Mouse (Mus musculus): ENCODE measurements around the gene Ptcd1. TPM values are rescaled to one million over a fixed set of nuclear protein-coding genes. Genes with fewer than 3 reads are reported as not detected.
A peak's percentile ranks its signal among the peaks of the same experiment; 100 is the strongest.
"Not testable (repeated sequence)": the region's sequence is repeated elsewhere in the genome, so short reads cannot be mapped to it uniquely, and the experiment has no call there.

The Ptcd1 gene
- 20.5 and 21.8 TPM in 2 replicates for polyA plus RNA-seq (2016; fragmentation: Nextera tagmentation; extraction: Ambion mirVana)

- ATAC-seq (ENCODE audit: low FRiP score, low read depth) = peak; percentile 95
- H3K4me1 ChIP-seq = peaks cover 24% of the 10 kb centered on the region
- peak within 1 kb of the TSS; percentile 42; the same call in 1 of the 2 replicates for H3K27ac ChIP-seq
- H3K27me3 ChIP-seq (replicated peaks) = no peaks in the 10 kb centered on the region
- H3K36me3 ChIP-seq = peaks cover 43% of the 10 kb centered on the region
- peak within 1 kb of the TSS; percentile 90 for H3K4me2 ChIP-seq (replicated peaks)
- WGBS = under 1% methylated on average over 51 of the region's 51 CpGs
- H3K4me3 ChIP-seq = peak within 1 kb of the TSS; percentile 91
- peak within 1 kb of the TSS; percentile 95 for H3K9ac ChIP-seq
- H3K9me3 ChIP-seq = no peaks in the 10 kb centered on the region
These were observed at the start of gene Ptcd1, which contains the start of gene Cpsf4 for GRCm38 (mm10) chr5:145166536-145167305. Gene Ptcd1, minus strand, starts transcription at chr5:145167108. Gene Cpsf4, plus strand, starts transcription at chr5:145167213.

- no peak overlapping the region for H3K4me2 ChIP-seq (replicated peaks)
- WGBS = 68% methylated on average over 4 of the region's 4 CpGs
- H3K4me3 ChIP-seq = no peak overlapping the region
- H3K36me3 ChIP-seq = peaks cover 66% of the 10 kb centered on the region
- no peak overlapping the region for H3K27ac ChIP-seq
- H3K9ac ChIP-seq = no peak overlapping the region
- ATAC-seq (ENCODE audit: low FRiP score, low read depth) = no peak
- no peaks in the 10 kb centered on the region for H3K4me1 ChIP-seq
- no peaks in the 10 kb centered on the region for H3K27me3 ChIP-seq (replicated peaks)
- H3K9me3 ChIP-seq = no peaks in the 10 kb centered on the region
These were observed 47.8 kb upstream of the Ptcd1 start for GRCm38 (mm10) chr5:145214679-145215078.

- H3K36me3 ChIP-seq = peaks cover 61% of the 10 kb centered on the region
- WGBS = 93% methylated on average over 3 of the region's 3 CpGs
- H3K9me3 ChIP-seq = no peaks in the 10 kb centered on the region
- H3K9ac ChIP-seq = no peak overlapping the region
- no peaks in the 10 kb centered on the region for H3K27me3 ChIP-seq (replicated peaks)
- no peak overlapping the region for H3K27ac ChIP-seq
- ATAC-seq (ENCODE audit: low FRiP score, low read depth) = no peak
- no peak overlapping the region for H3K4me2 ChIP-seq (replicated peaks)
- no peaks in the 10 kb centered on the region for H3K4me1 ChIP-seq
- no peak overlapping the region for H3K4me3 ChIP-seq
These were observed 46.6 kb upstream of the Ptcd1 start for GRCm38 (mm10) chr5:145213505-145213904.

DNA sequence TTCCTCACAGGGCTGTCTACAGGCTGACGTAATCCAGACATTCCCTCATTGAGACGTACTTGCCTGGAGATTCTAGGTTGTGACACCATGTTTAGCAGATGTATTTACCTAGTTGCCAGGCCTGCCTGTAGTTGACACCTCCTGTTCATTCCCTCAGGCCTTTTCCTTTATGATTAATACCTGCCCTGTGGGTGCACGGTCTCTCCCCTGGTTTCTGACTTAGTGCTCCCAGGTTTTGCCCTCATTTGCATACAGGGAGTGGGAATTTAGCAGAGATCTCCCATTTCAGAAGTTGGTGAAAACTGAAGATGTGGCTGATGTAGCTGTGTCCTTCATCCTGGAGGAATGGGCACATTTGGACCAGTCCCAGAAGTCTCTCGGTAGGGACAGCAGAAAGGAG lies 45.3 kb upstream of the Ptcd1 start:
- Histone ChIP-seq H3K36me3 (peaks cover 60% of the 10 kb centered on the region), H3K4me1 (no peaks in the 10 kb centered on the region), H3K27ac (no peak overlapping the region), H3K9me3 (no peaks in the 10 kb centered on the region), H3K27me3 (replicated peaks) (no peaks in the 10 kb centered on the region), H3K4me3 (no peak overlapping the region), H3K9ac (no peak overlapping the region), H3K4me2 (replicated peaks) (no peak overlapping the region)
- WGBS = 96% methylated on average over 4 of the region's 4 CpGs
- no peak for ATAC-seq (ENCODE audit: low FRiP score, low read depth)

- 93% methylated on average over 4 of the region's 4 CpGs for WGBS
- Histone ChIP-seq H3K4me3 (no peak overlapping the region), H3K4me1 (no peaks in the 10 kb centered on the region), H3K9me3 (no peaks in the 10 kb centered on the region), H3K9ac (no peak overlapping the region), H3K27ac (no peak overlapping the region), H3K4me2 (replicated peaks) (no peak overlapping the region), H3K27me3 (replicated peaks) (no peaks in the 10 kb centered on the region), H3K36me3 (peaks cover 60% of the 10 kb centered on the region)
- ATAC-seq (ENCODE audit: low FRiP score, low read depth) = no peak
These were observed 44.4 kb upstream of the Ptcd1 start for GRCm38 (mm10) chr5:145211340-145211739.

DNA sequence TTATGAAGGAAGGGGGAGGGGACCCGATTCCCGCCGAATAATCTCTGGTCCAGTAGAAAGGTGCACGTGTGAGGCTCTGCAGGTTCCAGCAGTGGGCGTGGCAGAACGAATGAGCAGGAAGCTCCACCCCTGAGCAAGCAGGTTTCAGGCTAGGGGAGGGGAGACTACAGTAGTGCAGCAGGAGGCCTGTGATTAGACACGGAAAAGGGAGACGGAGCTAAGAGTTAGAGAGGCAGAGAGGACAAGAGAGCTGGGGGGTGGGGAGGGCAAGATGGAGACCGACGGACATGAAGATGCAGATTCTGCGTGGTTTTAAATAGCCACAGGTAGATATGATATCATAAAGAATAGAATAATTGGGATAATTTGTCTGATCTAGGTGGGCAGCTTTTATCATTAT lies 41.5 kb upstream of the Ptcd1 start:
- H3K4me2 ChIP-seq (replicated peaks); H3K9me3 ChIP-seq; H3K9ac ChIP-seq; H3K4me3 ChIP-seq; H3K27ac ChIP-seq; H3K4me1 ChIP-seq; H3K27me3 ChIP-seq (replicated peaks); ATAC-seq (ENCODE audit: low FRiP score, low read depth): not testable (repeated sequence)
- WGBS = 45% methylated on average over 11 of the region's 11 CpGs
- peaks cover 44% of the 10 kb centered on the region for H3K36me3 ChIP-seq

- no peak overlapping the region for H3K9ac ChIP-seq
- no peak for ATAC-seq (ENCODE audit: low FRiP score, low read depth)
- no peak overlapping the region for H3K27ac ChIP-seq
- H3K36me3 ChIP-seq = peaks cover 40% of the 10 kb centered on the region
- H3K4me1 ChIP-seq = peaks cover 9% of the 10 kb centered on the region
- H3K9me3 ChIP-seq = no peaks in the 10 kb centered on the region
- H3K4me3 ChIP-seq = no peak overlapping the region
- no peaks in the 10 kb centered on the region for H3K27me3 ChIP-seq (replicated peaks)
- WGBS = 89% methylated on average over 6 of the region's 6 CpGs
- H3K4me2 ChIP-seq (replicated peaks) = no peak overlapping the region
These were observed 41.0 kb upstream of the Ptcd1 start for GRCm38 (mm10) chr5:145207954-145208353.

GRCm38 (mm10) chr5:145207385-145207784 lies 40.5 kb upstream of the Ptcd1 start:
- no peaks in the 10 kb centered on the region for H3K9me3 ChIP-seq
- peaks cover 35% of the 10 kb centered on the region for H3K36me3 ChIP-seq
- no peak overlapping the region for H3K27ac ChIP-seq
- 96% methylated on average over 6 of the region's 6 CpGs for WGBS
- no peaks in the 10 kb centered on the region for H3K27me3 ChIP-seq (replicated peaks)
- H3K9ac ChIP-seq = no peak overlapping the region
- no peak for ATAC-seq (ENCODE audit: low FRiP score, low read depth)
- no peak overlapping the region for H3K4me3 ChIP-seq
- no peak overlapping the region for H3K4me2 ChIP-seq (replicated peaks)
- peaks cover 9% of the 10 kb centered on the region for H3K4me1 ChIP-seq

- peak overlapping the region; percentile 55 for H3K4me3 ChIP-seq
- peaks cover 20% of the 10 kb centered on the region for H3K4me1 ChIP-seq
- peaks cover 14% of the 10 kb centered on the region for H3K36me3 ChIP-seq
- H3K9ac ChIP-seq = peak overlapping the region; percentile 29; the same call in 1 of the 2 replicates
- H3K27me3 ChIP-seq (replicated peaks) = no peaks in the 10 kb centered on the region
- WGBS = 24% methylated on average over 9 of the region's 9 CpGs
- no peak for ATAC-seq (ENCODE audit: low FRiP score, low read depth)
- H3K9me3 ChIP-seq = no peaks in the 10 kb centered on the region
- peak overlapping the region; percentile 62 for H3K4me2 ChIP-seq (replicated peaks)
- no peak overlapping the region for H3K27ac ChIP-seq
These were observed 38.1 kb upstream of the Ptcd1 start for GRCm38 (mm10) chr5:145205041-145205440.

DNA sequence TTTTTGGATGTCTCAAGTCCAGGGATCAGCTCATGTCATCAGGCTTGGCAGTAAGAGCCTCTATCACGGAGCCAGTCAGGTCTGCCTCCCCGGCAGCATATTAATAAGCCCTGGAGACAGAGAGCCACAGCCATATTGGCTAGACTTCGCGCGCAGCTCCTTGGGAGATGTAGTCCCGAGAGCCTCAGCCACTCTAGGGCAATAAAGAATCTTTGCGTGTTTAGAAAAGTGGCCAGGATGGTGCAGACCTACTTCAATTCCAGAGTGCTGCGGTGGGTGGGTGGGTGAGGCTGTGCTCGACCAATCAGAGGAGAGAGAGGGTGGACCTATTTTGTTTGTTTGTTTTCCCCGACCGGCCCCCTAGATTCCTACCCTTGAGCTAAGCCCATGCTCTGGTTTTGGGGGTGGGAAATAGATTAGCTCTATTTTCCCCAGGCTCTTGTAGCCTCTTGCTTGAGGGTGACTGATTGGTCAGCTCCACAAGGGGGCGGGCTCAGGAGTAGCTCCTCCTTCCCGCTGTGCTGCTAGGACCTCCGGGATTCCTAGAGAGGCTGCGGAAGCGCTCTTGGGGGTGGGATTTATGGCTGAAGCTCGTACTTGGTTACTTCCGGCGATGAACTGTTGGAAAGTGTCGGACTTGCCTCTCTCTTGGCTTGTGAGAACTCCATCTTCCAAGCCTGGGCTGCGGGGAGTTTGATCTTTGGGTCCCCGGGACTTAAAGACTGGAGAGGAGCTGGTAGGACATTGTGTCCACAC lies 37.2 kb upstream of the Ptcd1 start, which contains the start of gene Zkscan5:
Zkscan5 (plus strand) TSS at position 627 of the 756 bp plus-strand sequence.
- H3K9me3 ChIP-seq = no peaks in the 10 kb centered on the region
- H3K4me2 ChIP-seq (replicated peaks) = peak within 1 kb of the TSS; percentile 62
- H3K4me1 ChIP-seq = peaks cover 20% of the 10 kb centered on the region
- no peaks in the 10 kb centered on the region for H3K27me3 ChIP-seq (replicated peaks)
- H3K4me3 ChIP-seq = peak within 1 kb of the TSS; percentile 55
- under 1% methylated on average over 22 of the region's 22 CpGs for WGBS
- peak; percentile 95 for ATAC-seq (ENCODE audit: low FRiP score, low read depth)
- H3K9ac ChIP-seq = peak within 1 kb of the TSS; percentile 55
- H3K36me3 ChIP-seq = peaks cover 10% of the 10 kb centered on the region
- peak within 1 kb of the TSS; percentile 37 for H3K27ac ChIP-seq

- no peaks in the 10 kb centered on the region for H3K9me3 ChIP-seq
- H3K4me1 ChIP-seq = peaks cover 20% of the 10 kb centered on the region
- no peak for ATAC-seq (ENCODE audit: low FRiP score, low read depth)
- no peak overlapping the region for H3K9ac ChIP-seq
- H3K36me3 ChIP-seq = peaks cover 8% of the 10 kb centered on the region
- no peaks in the 10 kb centered on the region for H3K27me3 ChIP-seq (replicated peaks)
- no peak overlapping the region for H3K4me2 ChIP-seq (replicated peaks)
- 55% methylated on average over 3 of the region's 3 CpGs for WGBS
- no peak overlapping the region for H3K4me3 ChIP-seq
- H3K27ac ChIP-seq = no peak overlapping the region
These were observed 35.5 kb upstream of the Ptcd1 start for GRCm38 (mm10) chr5:145202446-145202845.

- WGBS = 2% methylated on average over 37 of the region's 37 CpGs
- H3K9ac ChIP-seq = peak within 1 kb of the TSS; percentile 79
- H3K9me3 ChIP-seq = no peaks in the 10 kb centered on the region
- H3K36me3 ChIP-seq = peaks cover 7% of the 10 kb centered on the region; the same call in 1 of the 2 replicates
- peak; percentile 11; the same call in 1 of the 2 replicates for ATAC-seq (ENCODE audit: low FRiP score, low read depth)
- peaks cover 20% of the 10 kb centered on the region for H3K4me1 ChIP-seq
- peak within 1 kb of the TSS; percentile 99 for H3K4me2 ChIP-seq (replicated peaks)
- peak within 1 kb of the TSS; percentile 74 for H3K4me3 ChIP-seq
- H3K27ac ChIP-seq = no peak within 1 kb of the TSS
- H3K27me3 ChIP-seq (replicated peaks) = no peaks in the 10 kb centered on the region
These were observed 34.5 kb upstream of the Ptcd1 start, which contains the start of gene Zkscan14 for GRCm38 (mm10) chr5:145201321-145201991. Gene Zkscan14, minus strand, starts transcription at chr5:145201868.
